Mouse (Mus musculus): ENCODE measurements at regions not wholly inside any gene's neighbourhood (a gene's known extent, or its start where the extent isn't known, plus 50 kb on each side); places are given as distances from the start of the nearest gene placed in this dataset.

GRCm38 (mm10) chr9:34203624-34204365 is 281.9 kb upstream of the Kirrel3 start:
- Histone ChIP-seq H3K9ac (ENCODE audit: low read length) (no peak overlapping the region), H3K4me3 (ENCODE audit: low read depth, low read length) (no peak overlapping the region), H3K4me2 (ENCODE audit: low read length) (no peak overlapping the region), H3K9me3 (ENCODE audit: control insufficient read depth, low read length) (no peaks in the 10 kb centered on the region), H3K36me3 (ENCODE audit: control insufficient read depth, insufficient read depth, low read length) (no peaks in the 10 kb centered on the region), H3K4me1 (replicated peaks; ENCODE audit: control insufficient read depth, insufficient read depth, low read length) (peaks cover 8% of the 10 kb centered on the region; the same call in 1 of the 2 replicates), H3K27me3 (replicated peaks; ENCODE audit: control insufficient read depth, insufficient read depth, low read length) (no peaks in the 10 kb centered on the region), H3K27ac (ENCODE audit: low read depth) (no peak overlapping the region)
- DNase-seq (ENCODE audit: low spot score) (no peak), ATAC-seq (replicated peaks; ENCODE audit: low FRiP score, low TSS enrichment, low read depth) (no peak)
- 44% methylated on average over 7 of the region's 7 CpGs for WGBS

- Histone ChIP-seq H3K9me3 (ENCODE audit: control insufficient read depth, low read length) (no peaks in the 10 kb centered on the region), H3K27me3 (replicated peaks; ENCODE audit: control insufficient read depth, insufficient read depth, low read length) (no peaks in the 10 kb centered on the region), H3K36me3 (ENCODE audit: control insufficient read depth, insufficient read depth, low read length) (no peaks in the 10 kb centered on the region), H3K4me1 (replicated peaks; ENCODE audit: control insufficient read depth, insufficient read depth, low read length) (peaks cover 8% of the 10 kb centered on the region; the same call in 1 of the 2 replicates), H3K9ac (ENCODE audit: low read length) (no peak overlapping the region), H3K4me2 (ENCODE audit: low read length) (no peak overlapping the region), H3K27ac (ENCODE audit: low read depth) (no peak overlapping the region), H3K4me3 (ENCODE audit: low read depth, low read length) (no peak overlapping the region)
- ATAC-seq (replicated peaks; ENCODE audit: low FRiP score, low TSS enrichment, low read depth) = no peak
- DNase-seq (ENCODE audit: low spot score) = no peak
- WGBS = 67% methylated on average over 2 of the region's 2 CpGs
These were observed 281.2 kb upstream of the Kirrel3 start for GRCm38 (mm10) chr9:34204479-34204878.

- H3K4me3 ChIP-seq (ENCODE audit: low read depth, low read length) = no peak overlapping the region
- no peaks in the 10 kb centered on the region for H3K4me1 ChIP-seq (replicated peaks; ENCODE audit: control insufficient read depth, insufficient read depth, low read length)
- no peaks in the 10 kb centered on the region for H3K27me3 ChIP-seq (replicated peaks; ENCODE audit: control insufficient read depth, insufficient read depth, low read length)
- H3K27ac ChIP-seq (ENCODE audit: low read depth) = no peak overlapping the region
- no peak overlapping the region for H3K9ac ChIP-seq (ENCODE audit: low read length)
- WGBS = 24% methylated on average over 2 of the region's 2 CpGs
- DNase-seq (ENCODE audit: low spot score) (no peak), ATAC-seq (replicated peaks; ENCODE audit: low FRiP score, low TSS enrichment, low read depth) (no peak)
- no peak overlapping the region for H3K4me2 ChIP-seq (ENCODE audit: low read length)
- no peaks in the 10 kb centered on the region for H3K9me3 ChIP-seq (ENCODE audit: control insufficient read depth, low read length)
- no peaks in the 10 kb centered on the region for H3K36me3 ChIP-seq (ENCODE audit: control insufficient read depth, insufficient read depth, low read length)
These were observed 254.1 kb upstream of the Kirrel3 start for GRCm38 (mm10) chr9:34231561-34231960.

- no peak overlapping the region for H3K4me2 ChIP-seq (ENCODE audit: low read length)
- no peaks in the 10 kb centered on the region for H3K9me3 ChIP-seq (ENCODE audit: control insufficient read depth, low read length)
- no peaks in the 10 kb centered on the region for H3K27me3 ChIP-seq (replicated peaks; ENCODE audit: control insufficient read depth, insufficient read depth, low read length)
- ATAC-seq (replicated peaks; ENCODE audit: low FRiP score, low TSS enrichment, low read depth) (no peak), DNase-seq (ENCODE audit: low spot score) (no peak)
- H3K9ac ChIP-seq (ENCODE audit: low read length) = no peak overlapping the region
- H3K36me3 ChIP-seq (ENCODE audit: control insufficient read depth, insufficient read depth, low read length) = no peaks in the 10 kb centered on the region
- no peaks in the 10 kb centered on the region for H3K4me1 ChIP-seq (replicated peaks; ENCODE audit: control insufficient read depth, insufficient read depth, low read length)
- H3K4me3 ChIP-seq (ENCODE audit: low read depth, low read length) = no peak overlapping the region
- no peak overlapping the region for H3K27ac ChIP-seq (ENCODE audit: low read depth)
These were observed 251.0 kb upstream of the Kirrel3 start for GRCm38 (mm10) chr9:34234734-34235133.

- Histone ChIP-seq H3K27me3 (replicated peaks; ENCODE audit: control insufficient read depth, insufficient read depth, low read length) (no peaks in the 10 kb centered on the region), H3K27ac (ENCODE audit: low read depth) (no peak overlapping the region), H3K4me1 (replicated peaks; ENCODE audit: control insufficient read depth, insufficient read depth, low read length) (no peaks in the 10 kb centered on the region), H3K4me3 (ENCODE audit: low read depth, low read length) (no peak overlapping the region), H3K9ac (ENCODE audit: low read length) (no peak overlapping the region), H3K36me3 (ENCODE audit: control insufficient read depth, insufficient read depth, low read length) (no peaks in the 10 kb centered on the region), H3K4me2 (ENCODE audit: low read length) (no peak overlapping the region), H3K9me3 (ENCODE audit: control insufficient read depth, low read length) (no peaks in the 10 kb centered on the region)
- WGBS = 89% methylated on average over 2 of the region's 2 CpGs
- DNase-seq (ENCODE audit: low spot score) (no peak), ATAC-seq (replicated peaks; ENCODE audit: low FRiP score, low TSS enrichment, low read depth) (no peak)
These were observed 246.2 kb upstream of the Kirrel3 start for GRCm38 (mm10) chr9:34239531-34239930.

- no peaks in the 10 kb centered on the region for H3K4me1 ChIP-seq (replicated peaks; ENCODE audit: control insufficient read depth, insufficient read depth, low read length)
- WGBS = 75% methylated on average over 2 of the region's 2 CpGs
- H3K9me3 ChIP-seq (ENCODE audit: control insufficient read depth, low read length) = no peaks in the 10 kb centered on the region
- no peak overlapping the region for H3K4me2 ChIP-seq (ENCODE audit: low read length)
- H3K4me3 ChIP-seq (ENCODE audit: low read depth, low read length) = no peak overlapping the region
- no peaks in the 10 kb centered on the region for H3K27me3 ChIP-seq (replicated peaks; ENCODE audit: control insufficient read depth, insufficient read depth, low read length)
- H3K9ac ChIP-seq (ENCODE audit: low read length) = no peak overlapping the region
- ATAC-seq (replicated peaks; ENCODE audit: low FRiP score, low TSS enrichment, low read depth) = no peak
- no peak overlapping the region for H3K27ac ChIP-seq (ENCODE audit: low read depth)
- DNase-seq (ENCODE audit: low spot score) = no peak
- no peaks in the 10 kb centered on the region for H3K36me3 ChIP-seq (ENCODE audit: control insufficient read depth, insufficient read depth, low read length)
These were observed 242.0 kb upstream of the Kirrel3 start for GRCm38 (mm10) chr9:34243674-34244073.

- ATAC-seq (replicated peaks; ENCODE audit: low FRiP score, low TSS enrichment, low read depth) (no peak), DNase-seq (ENCODE audit: low spot score) (no peak)
- Histone ChIP-seq H3K36me3 (ENCODE audit: control insufficient read depth, insufficient read depth, low read length) (no peaks in the 10 kb centered on the region), H3K9ac (ENCODE audit: low read length) (no peak overlapping the region), H3K4me2 (ENCODE audit: low read length) (no peak overlapping the region), H3K27me3 (replicated peaks; ENCODE audit: control insufficient read depth, insufficient read depth, low read length) (no peaks in the 10 kb centered on the region), H3K4me1 (replicated peaks; ENCODE audit: control insufficient read depth, insufficient read depth, low read length) (no peaks in the 10 kb centered on the region), H3K4me3 (ENCODE audit: low read depth, low read length) (no peak overlapping the region), H3K9me3 (ENCODE audit: control insufficient read depth, low read length) (no peaks in the 10 kb centered on the region), H3K27ac (ENCODE audit: low read depth) (no peak overlapping the region)
- WGBS = 56% methylated on average over 5 of the region's 5 CpGs
These were observed 241.1 kb upstream of the Kirrel3 start for GRCm38 (mm10) chr9:34244576-34244975.

- Histone ChIP-seq H3K27me3 (replicated peaks; ENCODE audit: control insufficient read depth, insufficient read depth, low read length) (no peaks in the 10 kb centered on the region), H3K9me3 (ENCODE audit: control insufficient read depth, low read length) (no peaks in the 10 kb centered on the region), H3K36me3 (ENCODE audit: control insufficient read depth, insufficient read depth, low read length) (no peaks in the 10 kb centered on the region), H3K4me1 (replicated peaks; ENCODE audit: control insufficient read depth, insufficient read depth, low read length) (no peaks in the 10 kb centered on the region), H3K4me2 (ENCODE audit: low read length) (no peak overlapping the region), H3K9ac (ENCODE audit: low read length) (no peak overlapping the region), H3K4me3 (ENCODE audit: low read depth, low read length) (no peak overlapping the region), H3K27ac (ENCODE audit: low read depth) (no peak overlapping the region)
- no peak for DNase-seq (ENCODE audit: low spot score)
- WGBS = 41% methylated on average over 2 of the region's 2 CpGs
- ATAC-seq (replicated peaks; ENCODE audit: low FRiP score, low TSS enrichment, low read depth) = no peak
These were observed 232.9 kb upstream of the Kirrel3 start for GRCm38 (mm10) chr9:34252796-34253195.

- H3K4me3 ChIP-seq (ENCODE audit: low read depth, low read length) = no peak overlapping the region
- WGBS = 48% methylated on average over 2 of the region's 2 CpGs
- H3K9ac ChIP-seq (ENCODE audit: low read length) = no peak overlapping the region
- H3K36me3 ChIP-seq (ENCODE audit: control insufficient read depth, insufficient read depth, low read length) = no peaks in the 10 kb centered on the region
- H3K9me3 ChIP-seq (ENCODE audit: control insufficient read depth, low read length) = no peaks in the 10 kb centered on the region
- no peak for ATAC-seq (replicated peaks; ENCODE audit: low FRiP score, low TSS enrichment, low read depth)
- no peaks in the 10 kb centered on the region for H3K4me1 ChIP-seq (replicated peaks; ENCODE audit: control insufficient read depth, insufficient read depth, low read length)
- H3K27me3 ChIP-seq (replicated peaks; ENCODE audit: control insufficient read depth, insufficient read depth, low read length) = no peaks in the 10 kb centered on the region
- DNase-seq (ENCODE audit: low spot score) = no peak
- H3K27ac ChIP-seq (ENCODE audit: low read depth) = no peak overlapping the region
- H3K4me2 ChIP-seq (ENCODE audit: low read length) = no peak overlapping the region
These were observed 227.2 kb upstream of the Kirrel3 start for GRCm38 (mm10) chr9:34258492-34258891.

Measured in intestine, embryonic 14.5 days (tissue).